Mouse (Mus musculus): ENCODE measurements around the gene Cpox.

- TF ChIP-seq CTCF (IDR thresholded peaks at IDR 0.05; ENCODE audit: low read depth) = no peak
- TF ChIP-seq EP300 (optimal IDR thresholded peaks at IDR 0.05) = no peak
Observed at GRCm38 (mm10) chr16:58701779-58702178, 31.7 kb downstream of the Cpox start.

Measured in stomach, postnatal 0 days (tissue).